Mouse (Mus musculus): ENCODE data around the gene Afm. TPM values are rescaled to one million over a fixed set of nuclear protein-coding genes. Genes with fewer than 3 reads are reported as not detected.
A peak's percentile ranks its signal among the peaks of the same experiment; 100 is the strongest.

Gene Afm
- total RNA-seq, 2 experiments from 2014 or later, result not detected

DNA sequence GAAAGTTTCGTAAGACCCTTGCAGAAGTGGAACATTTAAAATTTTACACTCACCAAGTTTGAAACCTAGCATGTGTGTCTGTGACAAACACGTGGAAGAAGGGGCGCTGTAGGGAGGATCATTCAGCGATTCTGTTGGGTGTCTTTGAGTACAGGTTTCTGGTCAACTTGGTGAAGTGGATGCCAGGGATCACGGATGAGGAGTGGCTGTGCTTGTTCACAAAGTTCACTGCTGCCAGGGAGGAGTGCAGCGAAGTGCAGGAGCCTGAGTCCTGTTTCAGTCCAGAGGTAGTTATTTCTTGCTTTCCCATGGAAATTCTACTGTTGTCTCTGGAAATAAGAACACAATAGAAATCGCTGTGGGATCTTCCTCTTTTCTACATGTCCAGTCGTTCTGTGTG lies 32.5 kb downstream of the Afm start:
- no peak for DNase-seq (ENCODE audit: low spot score in 2 of 2)

GRCm38 (mm10) chr5:90556052-90556451 lies 37.3 kb downstream of the Afm start:
- no peak for DNase-seq (ENCODE audit: low spot score in 2 of 2)

DNA sequence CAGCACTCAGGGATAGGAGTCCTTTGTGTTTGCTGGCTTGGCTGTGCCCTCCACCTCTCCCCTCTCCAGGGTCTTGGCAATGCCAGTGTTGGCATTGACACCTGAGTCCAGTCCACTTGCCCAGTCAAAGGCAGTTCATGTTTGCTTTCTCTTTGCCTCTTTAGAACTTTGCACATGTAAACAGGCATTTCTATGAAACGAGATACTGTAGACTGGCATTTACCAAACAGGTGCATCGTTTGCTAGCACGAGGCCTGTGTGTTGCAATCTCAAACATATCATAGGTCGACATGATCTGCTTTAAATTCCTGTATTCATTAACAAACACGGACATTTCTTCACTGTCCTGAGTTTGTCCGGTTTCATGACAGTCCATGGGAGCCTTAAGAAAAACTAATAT lies 42.0 kb downstream of the Afm start, which contains the start of gene 5830473C10Rik:
5830473C10Rik (plus strand) TSS at position 365 of the 400 bp plus-strand sequence.
- DNase-seq (ENCODE audit: low spot score in 2 of 2), result no peak

GRCm38 (mm10) chr5:90561721-90562275 lies 43.1 kb downstream of the Afm start:
- no peak for DNase-seq (ENCODE audit: low spot score in 2 of 2)

DNA sequence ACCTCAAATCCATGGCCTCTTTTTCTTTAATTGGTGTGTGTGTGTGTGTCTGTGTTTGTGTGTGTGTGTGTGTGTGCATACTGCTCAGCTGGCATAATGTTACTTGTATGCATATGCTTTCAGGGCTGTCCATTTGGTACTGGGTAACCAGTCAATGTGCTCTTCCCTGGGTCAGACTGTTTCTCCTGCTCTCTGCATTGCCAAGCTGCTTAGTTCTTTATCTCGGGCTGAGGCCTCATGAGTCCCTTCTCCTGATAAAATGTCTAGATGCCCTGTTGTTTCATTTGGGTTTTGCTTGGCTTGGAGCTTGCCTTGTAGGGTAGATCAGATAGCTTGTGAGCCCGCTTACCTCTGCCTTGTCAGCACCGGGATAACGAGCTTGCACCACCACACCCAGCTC lies 44.1 kb downstream of the Afm start:
- no peak for DNase-seq (ENCODE audit: low spot score in 2 of 2)

GRCm38 (mm10) chr5:90564161-90564560 lies 45.4 kb downstream of the Afm start:
- no peak for DNase-seq (ENCODE audit: low spot score in 2 of 2)

- no peak for DNase-seq (ENCODE audit: low spot score in 2 of 2)
Observed at GRCm38 (mm10) chr5:90565205-90565604, 46.5 kb downstream of the Afm start.

GRCm38 (mm10) chr5:90567788-90568187 lies 49.1 kb downstream of the Afm start:
- no peak for DNase-seq (ENCODE audit: low spot score in 2 of 2)

GRCm38 (mm10) chr5:90568338-90568737 lies 49.6 kb downstream of the Afm start:
- DNase-seq (ENCODE audit: low spot score in 2 of 2), result no peak

GRCm38 (mm10) chr5:90571216-90571615 lies 52.5 kb downstream of the Afm start:
- no peak for DNase-seq (ENCODE audit: low spot score in 2 of 2)

GRCm38 (mm10) chr5:90577751-90578150 lies 59.0 kb downstream of the Afm start:
- no peak for DNase-seq (ENCODE audit: low spot score in 2 of 2)

DNA sequence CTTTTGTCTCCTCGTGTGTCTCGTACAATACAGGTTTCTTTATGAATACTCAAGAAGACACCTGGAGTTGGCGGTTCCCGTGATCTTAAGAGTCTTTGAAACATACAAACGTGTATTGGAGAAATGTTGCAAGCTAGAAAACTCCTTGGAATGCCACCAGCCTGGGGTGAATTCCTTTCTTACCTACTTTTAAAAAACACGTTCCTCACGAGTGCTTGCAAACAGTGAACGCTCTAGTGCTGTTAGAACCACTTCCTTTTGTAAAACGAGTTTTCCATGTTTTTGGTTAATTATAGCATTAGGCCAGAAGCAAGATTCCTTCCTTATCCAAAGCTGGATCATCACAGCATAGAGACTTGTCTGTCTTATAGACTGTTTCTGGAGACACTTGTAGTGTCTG lies 60.8 kb downstream of the Afm start:
- DNase-seq (ENCODE audit: low spot score in 2 of 2), result no peak

GRCm38 (mm10) chr5:90582179-90582578 lies 63.4 kb downstream of the Afm start:
- no peak for DNase-seq (ENCODE audit: low spot score in 2 of 2)

DNA sequence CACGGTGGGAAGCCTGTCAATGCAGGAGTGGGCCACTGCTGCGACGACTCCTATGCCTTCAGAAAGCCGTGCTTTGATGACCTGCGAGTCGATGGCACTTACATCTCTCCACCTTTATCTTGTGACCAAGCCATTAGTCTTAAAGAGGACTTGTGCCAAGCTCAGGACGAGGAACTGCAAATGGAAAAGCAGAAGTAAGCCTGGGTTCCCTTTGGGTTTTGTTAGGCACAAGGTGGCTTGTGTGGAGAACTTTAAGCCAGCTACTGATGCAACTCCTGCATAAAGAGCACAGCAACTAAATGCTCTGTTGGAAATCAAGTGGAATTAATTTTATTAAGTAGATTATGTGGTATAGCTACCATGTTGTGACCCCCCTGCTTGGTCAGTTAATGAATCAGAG lies 66.1 kb downstream of the Afm start:
- DNase-seq (ENCODE audit: low spot score in 2 of 2), result no peak

- DNase-seq (ENCODE audit: low spot score in 2 of 2), result no peak
Observed at GRCm38 (mm10) chr5:90586511-90586910, 67.8 kb downstream of the Afm start.

DNA sequence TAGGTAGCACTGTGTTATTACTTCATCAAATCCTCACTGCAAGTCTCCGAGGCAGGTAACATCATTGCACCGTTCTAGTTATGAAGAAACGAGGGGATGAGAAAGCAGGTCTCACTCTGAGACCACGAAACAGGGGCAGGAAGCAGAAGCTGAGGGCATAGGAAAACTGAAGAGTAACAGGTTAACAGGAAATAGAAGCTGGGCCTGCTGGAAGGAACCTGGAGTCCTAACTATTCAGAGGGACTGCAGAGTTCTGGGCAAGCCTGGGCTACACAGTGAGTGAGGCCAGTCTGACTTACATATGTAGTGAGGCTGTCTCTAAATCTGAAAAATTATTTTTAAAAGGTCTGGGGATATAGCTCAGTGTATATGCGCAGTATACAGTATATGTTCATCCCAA lies 69.4 kb downstream of the Afm start:
- no peak for DNase-seq (ENCODE audit: low spot score in 2 of 2)

- peak; percentile 84 to 87 for DNase-seq (ENCODE audit: low spot score in 2 of 2)
Observed at GRCm38 (mm10) chr5:90588708-90589595, 70.2 kb downstream of the Afm start.

GRCm38 (mm10) chr5:90590676-90591075 lies 71.9 kb downstream of the Afm start:
- DNase-seq (ENCODE audit: low spot score in 2 of 2), result no peak

DNA sequence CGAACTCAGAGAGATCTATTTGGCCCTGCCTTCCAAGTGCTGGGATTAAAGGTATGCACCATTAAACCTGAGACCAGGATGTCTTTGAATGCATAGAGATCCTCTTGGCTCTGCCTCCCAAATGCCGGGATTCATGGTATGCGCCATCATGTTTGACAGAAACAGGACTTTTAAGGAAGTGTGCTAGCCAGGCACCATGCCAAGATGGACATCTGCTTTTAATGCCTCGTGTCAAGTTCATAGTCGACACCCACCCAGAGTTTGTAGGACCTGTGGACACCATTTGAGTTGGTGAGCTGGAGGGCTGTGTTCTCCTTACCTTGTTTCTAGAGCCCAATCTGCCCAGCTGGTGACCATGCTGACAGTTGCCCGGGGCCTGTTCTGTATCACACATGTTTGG lies 73.2 kb downstream of the Afm start:
- no peak for DNase-seq (ENCODE audit: low spot score in 2 of 2)

DNA sequence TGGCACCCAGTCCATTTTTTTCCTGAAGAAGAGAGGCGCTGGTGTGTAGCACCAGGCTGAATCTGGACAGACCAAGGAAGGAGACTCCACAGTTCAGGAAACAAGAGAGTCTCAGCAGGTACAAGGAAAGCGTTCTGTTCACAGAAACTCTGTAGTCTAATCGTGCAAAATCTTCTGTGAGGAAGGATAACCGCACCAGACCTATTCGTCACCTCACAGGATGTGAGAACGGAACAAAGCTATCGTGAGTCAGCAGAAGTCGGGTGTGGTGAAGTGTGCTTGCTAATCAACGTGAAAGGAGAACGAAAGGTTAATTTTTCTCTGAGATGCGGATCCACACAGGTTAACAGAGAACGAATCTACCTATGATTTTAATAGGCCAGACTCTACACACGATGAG lies 76.2 kb downstream of the Afm start:
- DNase-seq (ENCODE audit: low spot score in 2 of 2), result no peak

DNA sequence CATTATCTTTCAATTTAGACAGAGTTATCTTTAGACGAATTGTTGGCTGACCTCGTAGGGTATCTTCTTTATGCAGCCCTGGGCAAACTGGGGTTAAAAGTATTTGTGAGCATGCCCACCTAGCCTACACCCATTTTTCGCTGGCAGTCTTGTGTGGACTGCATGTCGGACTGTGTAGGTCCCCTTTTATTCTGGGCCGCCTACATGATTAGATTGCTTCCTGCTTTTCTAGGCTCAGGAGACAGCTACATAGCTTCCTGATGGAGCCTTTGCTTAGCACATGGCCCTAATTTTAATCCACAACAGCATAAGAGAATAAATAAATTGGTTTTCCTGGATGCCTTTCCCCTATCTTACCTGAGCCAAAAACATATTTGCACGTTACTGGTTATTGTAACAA lies 77.4 kb downstream of the Afm start:
- DNase-seq (ENCODE audit: low spot score in 2 of 2), result no peak

DNA sequence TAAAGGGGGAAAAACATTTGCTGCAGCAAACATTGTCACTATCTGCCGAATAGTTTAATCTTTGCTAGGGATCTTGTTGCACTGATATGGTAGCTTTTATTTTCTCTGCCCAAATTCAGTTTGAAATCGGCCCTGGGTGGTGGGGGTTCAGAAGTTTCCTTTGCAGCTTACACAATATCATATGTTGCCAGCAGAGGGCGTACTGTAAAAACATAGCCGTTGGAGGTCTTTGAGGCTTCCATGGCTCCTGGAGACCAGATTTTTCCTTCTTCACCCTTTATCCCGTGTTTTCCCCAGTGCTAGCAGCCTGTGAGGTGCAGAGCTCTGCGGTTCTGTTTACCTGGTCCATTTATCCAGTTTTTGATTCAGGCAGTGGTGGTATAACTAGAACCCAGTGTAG lies 82.7 kb downstream of the Afm start:
- peak; percentile 67 to 71 for DNase-seq (ENCODE audit: low spot score in 2 of 2)
